Mouse (Mus musculus) gastrocnemius, postnatal 4 days (tissue): ENCODE measurements around the gene Apaf1. TPM values are rescaled to one million over a fixed set of nuclear protein-coding genes. Genes with fewer than 3 reads are reported as not detected.
A peak's percentile ranks its signal among the peaks of the same experiment; 100 is the strongest.

Experiments used
- DNase-seq, 2 experiments: peaks; one replicate each; pipeline ENCODE4 v3.0.0; 2021 to 2022; ENCODE audit warnings: low spot score in 2 of 2, mixed read lengths in 2 of 2
- total RNA-seq, 2 experiments: library from RNA; stranded (reverse); gene quantifications; 2 replicates each; pipeline ENCODE4 v1.2.3; 2021

Gene Apaf1
- total RNA-seq, 2 experiments from 2014 or later = 17.2 to 19.5 TPM

- no peak for DNase-seq
These were observed 890 bp upstream of the Apaf1 start for GRCm38 (mm10) chr10:91083393-91083927.

GRCm38 (mm10) chr10:91081959-91082507 is 537 bp downstream of the Apaf1 start:
- no peak for DNase-seq

GRCm38 (mm10) chr10:91080540-91080939 is 2.0 kb downstream of the Apaf1 start:
- DNase-seq = no peak

DNA sequence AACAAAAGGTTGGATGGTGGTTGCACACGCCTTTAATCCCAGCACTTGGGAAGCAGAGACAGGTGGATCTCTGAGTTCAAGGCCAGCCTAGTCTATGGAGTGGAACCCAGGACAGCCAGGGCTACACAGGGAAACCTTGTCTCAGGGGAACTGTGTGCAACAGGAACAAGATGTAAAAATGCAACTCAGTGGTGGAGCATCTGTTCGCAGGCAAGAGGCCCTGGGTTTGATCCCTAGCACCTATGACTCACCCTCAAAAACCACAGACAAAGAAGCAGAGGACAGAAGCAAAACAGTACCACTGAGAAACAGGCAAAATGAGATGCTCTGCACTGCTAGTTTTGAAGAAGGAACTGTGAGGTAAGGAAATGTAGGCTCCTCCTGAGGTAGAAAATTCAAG is 5.9 kb downstream of the Apaf1 start:
- DNase-seq = no peak

DNA sequence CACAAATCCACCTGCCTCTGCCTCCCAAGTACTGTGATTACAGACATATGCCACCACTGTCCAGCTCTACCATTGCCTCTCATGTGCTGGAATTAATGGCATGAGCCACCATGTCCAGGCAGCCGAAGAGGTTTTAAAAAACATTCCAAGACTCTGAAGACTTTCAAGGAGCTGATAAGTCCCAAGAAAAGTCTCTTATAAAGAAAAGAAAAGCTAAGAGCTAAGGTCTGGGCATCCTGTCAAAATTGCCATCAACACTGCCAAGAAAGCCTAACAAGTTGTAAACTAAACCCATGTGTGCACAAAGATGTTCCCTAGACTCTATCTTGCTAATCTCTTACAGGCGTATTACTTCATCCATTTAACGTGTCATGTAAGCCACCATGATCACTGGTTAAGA is 9.2 kb downstream of the Apaf1 start:
- DNase-seq = peak in 1 of 2 experiments; percentile 63

GRCm38 (mm10) chr10:91071768-91072167 is 10.8 kb downstream of the Apaf1 start:
- DNase-seq = no peak

DNA sequence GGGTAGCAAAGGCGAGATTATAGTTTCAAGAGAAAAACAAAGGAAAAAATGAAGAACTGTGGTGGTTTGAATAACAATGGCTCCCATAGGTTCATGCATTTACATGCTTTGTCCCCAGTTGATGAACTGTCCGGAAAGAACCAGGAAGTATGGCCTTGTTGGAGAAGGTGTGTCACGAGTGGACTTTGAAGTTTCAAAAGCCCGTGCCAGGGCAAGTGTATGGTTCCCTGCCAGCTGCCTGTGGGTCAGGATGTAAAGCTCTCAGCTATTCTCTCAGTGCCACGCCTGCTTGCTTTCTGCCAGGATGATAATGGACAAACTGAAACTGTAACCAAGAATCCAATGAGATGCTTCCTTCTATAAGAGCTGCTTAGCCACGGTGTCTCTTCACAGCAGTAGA is 20.2 kb downstream of the Apaf1 start:
- DNase-seq = no peak

- DNase-seq = no peak
These were observed 21.8 kb downstream of the Apaf1 start for GRCm38 (mm10) chr10:91060742-91061141.

GRCm38 (mm10) chr10:91052734-91053133 is 29.8 kb downstream of the Apaf1 start:
- DNase-seq = no peak

DNA sequence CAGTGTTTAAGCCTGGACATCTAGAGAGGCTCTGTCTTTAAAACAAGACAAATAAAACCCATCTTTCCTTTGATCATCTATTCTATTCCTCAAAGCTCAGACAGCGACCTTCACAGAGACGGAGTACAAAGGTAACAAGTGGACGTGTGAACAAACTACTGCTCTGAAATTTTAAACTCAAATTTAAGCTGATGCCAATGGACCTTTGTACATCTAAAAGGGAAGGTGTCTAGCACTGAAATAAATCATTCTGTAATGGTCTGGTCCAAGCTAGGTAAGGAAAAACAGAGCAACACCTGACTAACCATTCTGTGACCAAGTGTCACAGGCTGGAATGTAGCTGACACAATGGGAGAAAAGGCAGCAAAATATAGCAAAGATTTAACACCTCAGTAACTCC is 31.4 kb downstream of the Apaf1 start:
- DNase-seq = no peak

- DNase-seq = no peak
These were observed 32.9 kb downstream of the Apaf1 start for GRCm38 (mm10) chr10:91049696-91050095.

- DNase-seq = peak in 1 of 2 experiments; percentile 46
These were observed 48.6 kb downstream of the Apaf1 start for GRCm38 (mm10) chr10:91033942-91034341.

DNA sequence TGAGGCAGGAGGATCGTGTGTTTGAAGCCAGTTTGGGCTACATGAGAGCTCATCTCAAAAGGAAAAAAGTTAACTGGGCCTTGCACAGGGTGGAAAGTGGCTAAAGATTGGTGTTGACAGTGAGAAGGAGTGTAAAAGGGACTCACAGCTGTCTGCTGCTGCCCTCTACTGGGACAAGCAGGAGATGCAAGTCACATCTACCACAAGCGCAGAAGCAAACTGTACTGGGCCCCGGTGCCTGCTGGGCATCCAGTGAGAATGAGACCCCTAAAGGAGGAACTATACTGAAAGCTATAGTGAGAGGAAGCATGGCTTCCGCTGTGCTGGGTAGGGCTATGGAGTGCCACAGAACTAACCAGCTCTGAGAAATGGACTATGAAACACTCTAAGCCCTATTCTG is 50.2 kb downstream of the Apaf1 start:
- peak; percentile 50 to 75 for DNase-seq

GRCm38 (mm10) chr10:91031176-91031575 is 51.4 kb downstream of the Apaf1 start:
- peak in 1 of 2 experiments; percentile 40 for DNase-seq

- DNase-seq = no peak
These were observed 53.5 kb downstream of the Apaf1 start for GRCm38 (mm10) chr10:91029002-91029539.

DNA sequence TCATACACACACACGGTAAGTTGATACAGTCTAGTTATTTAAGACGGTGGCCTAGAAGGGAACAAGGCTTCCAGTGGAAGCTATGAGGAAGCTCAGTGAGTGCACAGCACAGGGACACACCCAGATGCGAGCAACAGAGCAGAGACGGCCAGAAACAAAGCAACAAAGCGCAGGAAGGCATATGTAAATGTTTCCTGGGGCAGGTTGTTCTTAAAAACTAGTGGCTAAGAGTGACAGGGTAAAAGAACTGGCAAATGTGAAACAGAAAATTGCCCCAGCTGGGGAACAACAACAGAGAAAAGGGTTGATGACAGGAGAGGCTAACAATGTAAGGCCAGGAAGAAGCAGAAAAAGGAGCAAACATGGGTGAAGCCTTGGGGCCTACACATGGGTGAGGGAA is 54.6 kb downstream of the Apaf1 start:
- DNase-seq = no peak

DNA sequence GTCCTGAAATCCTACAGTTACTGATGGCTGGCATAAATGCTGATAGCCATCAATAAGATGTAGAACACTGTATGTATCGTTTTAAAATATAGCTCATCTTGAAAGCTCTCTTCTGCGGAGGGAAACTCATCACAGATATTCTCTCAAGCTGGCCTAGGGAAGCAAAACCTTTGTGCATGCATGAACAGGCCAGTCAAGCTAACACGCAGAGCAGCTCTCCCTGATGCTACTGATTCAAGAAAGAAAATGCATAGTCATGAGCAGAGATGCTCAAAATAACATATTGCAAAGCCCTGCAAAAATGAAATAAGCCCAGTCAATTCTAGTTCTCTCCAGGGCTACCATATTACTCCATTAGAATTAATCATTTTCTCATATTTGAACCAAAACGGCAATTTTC is 55.1 kb downstream of the Apaf1 start:
- DNase-seq = no peak

DNA sequence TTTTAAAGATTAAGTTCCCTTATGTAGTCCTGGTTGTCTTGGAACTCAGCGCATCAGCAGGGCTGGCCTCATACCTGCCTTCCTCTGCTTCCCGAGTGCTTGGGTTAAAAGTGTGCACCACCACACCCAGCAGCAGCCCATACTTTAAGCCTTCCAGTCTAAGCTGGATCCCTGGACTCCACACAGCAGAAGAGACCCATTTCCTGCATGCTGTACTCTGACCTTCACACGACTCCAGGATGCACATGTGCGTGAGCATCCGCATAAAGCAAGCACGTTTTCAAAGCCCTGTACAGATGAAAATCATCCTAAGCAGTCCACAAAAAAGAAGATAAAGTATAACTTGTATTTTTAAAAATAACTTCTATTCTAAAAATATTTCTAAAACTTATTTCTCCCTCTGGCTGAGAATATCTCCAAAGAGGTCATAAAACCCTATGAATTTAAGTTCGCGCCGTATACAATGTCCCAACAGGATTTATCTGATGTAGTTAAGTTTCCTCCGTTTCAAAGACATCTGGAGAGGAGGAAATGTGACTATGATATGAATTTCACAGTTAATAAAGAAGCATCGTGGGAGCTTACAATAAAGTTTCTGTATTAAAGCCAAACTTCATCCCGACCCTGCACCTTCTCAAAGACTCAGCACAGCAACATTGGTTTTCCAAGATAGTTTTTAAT is 76.6 kb downstream of the Apaf1 start:
- no peak for DNase-seq

- DNase-seq = peak in 1 of 2 experiments; percentile 16
These were observed 81.1 kb downstream of the Apaf1 start for GRCm38 (mm10) chr10:91001421-91001820.

DNA sequence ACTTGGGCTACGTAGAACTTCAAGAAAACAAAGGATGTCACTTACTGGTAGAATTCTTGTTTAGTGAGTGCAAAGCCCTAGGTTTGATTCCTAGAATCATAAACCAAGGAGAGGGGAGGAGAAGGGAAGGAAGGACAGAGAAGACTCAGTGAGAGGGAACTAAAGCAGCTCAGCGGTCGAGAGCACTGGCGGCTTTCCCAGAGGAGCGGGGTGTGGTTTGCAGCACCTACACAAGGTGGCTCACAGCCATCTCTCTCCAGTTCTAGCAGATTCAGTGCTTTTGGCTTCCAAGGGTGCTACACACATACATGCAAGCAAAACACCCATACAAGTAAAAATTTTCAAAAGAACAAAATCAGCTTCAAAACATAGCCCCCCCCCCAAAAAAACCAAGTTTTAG is 82.7 kb downstream of the Apaf1 start:
- DNase-seq = no peak

- no peak for DNase-seq
These were observed 88.7 kb downstream of the Apaf1 start for GRCm38 (mm10) chr10:90993869-90994268.

- no peak for DNase-seq
These were observed 90.3 kb downstream of the Apaf1 start for GRCm38 (mm10) chr10:90992237-90992636.

DNA sequence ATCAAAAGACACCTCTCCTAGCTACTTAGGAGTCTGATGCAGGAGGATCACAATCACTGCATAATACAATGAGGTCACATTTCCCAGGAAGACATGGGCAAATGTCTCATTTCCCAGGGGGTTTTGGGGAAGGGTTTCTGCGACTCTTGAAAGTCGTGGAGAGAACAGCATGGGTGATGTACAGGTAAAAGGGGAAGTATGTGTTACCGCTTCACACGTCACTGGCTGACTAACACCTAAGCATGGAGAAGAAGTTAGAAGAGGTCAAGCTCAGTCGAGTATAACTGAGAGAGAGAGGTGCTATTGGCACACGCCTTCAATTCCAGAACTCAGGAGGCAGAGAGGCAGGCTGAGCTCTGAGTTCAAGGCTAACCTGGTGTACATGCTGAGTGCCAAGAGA is 92.2 kb downstream of the Apaf1 start:
- DNase-seq = no peak
